Mouse (Mus musculus): ENCODE measurements around the gene Pmp22. TPM values are rescaled to one million over a fixed set of nuclear protein-coding genes. Genes with fewer than 3 reads are reported as not detected.
A peak's percentile ranks its signal among the peaks of the same experiment; 100 is the strongest.

The Pmp22 gene
- total RNA-seq, 2 experiments from 2014 or later = 26.4 to 34.5 TPM

DNA sequence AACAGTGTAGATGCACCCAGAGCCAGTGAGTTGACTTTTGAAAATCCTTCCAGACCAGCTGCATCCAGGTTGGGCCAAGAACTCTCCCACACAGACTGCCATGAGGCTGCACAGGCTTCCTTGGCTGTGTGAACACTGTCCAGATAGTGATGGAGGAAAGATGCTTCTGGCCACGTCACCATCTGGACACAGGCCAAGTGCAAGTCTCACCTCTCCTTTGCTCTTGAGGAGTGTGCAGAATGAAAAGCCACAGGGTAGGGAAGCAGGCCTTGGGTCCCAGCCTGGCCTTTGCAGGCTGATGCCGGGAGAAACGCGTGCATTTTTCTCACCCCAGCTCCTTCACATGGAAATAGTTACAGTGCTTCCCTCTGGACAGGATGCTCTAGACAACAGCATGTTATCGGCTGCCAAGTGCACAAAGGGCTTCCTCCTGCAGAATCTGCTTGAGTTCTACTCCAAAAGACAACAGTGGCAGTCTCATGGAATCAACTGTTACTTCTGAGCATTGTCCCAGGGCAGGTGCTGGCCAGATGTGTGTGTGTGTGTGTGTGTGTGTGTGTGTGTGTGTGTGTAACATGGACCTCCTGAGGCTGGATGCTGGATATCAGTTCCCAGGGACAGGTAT lies 2.8 kb upstream of the Pmp22 start:
- intact Hi-C loops (cut with DNase I) = no loop called here
- DNase-seq (ENCODE audit: low spot score in 2 of 2) = no peak

DNA sequence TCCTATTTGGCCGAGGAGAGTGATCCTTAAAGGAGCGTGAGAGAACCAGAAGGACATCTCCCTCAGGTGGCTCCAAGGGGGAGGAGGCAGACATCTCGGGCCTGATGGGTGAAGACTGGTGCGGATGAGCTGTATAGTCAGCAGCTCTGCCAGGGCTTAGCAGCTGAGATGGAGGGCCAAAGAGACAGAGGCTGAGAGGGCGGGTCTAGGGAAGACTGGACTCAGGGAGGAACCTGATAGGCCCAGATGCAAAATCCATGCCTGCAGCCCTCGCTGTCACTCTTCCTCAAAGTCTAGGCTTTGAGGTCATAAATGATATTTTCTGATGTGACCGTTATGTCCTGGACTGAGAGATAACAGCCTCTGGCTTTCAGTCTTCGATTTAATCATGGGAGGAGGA lies 1.8 kb upstream of the Pmp22 start:
- intact Hi-C loops (cut with DNase I) = no loop called here
- no peak for DNase-seq (ENCODE audit: low spot score in 2 of 2)

DNA sequence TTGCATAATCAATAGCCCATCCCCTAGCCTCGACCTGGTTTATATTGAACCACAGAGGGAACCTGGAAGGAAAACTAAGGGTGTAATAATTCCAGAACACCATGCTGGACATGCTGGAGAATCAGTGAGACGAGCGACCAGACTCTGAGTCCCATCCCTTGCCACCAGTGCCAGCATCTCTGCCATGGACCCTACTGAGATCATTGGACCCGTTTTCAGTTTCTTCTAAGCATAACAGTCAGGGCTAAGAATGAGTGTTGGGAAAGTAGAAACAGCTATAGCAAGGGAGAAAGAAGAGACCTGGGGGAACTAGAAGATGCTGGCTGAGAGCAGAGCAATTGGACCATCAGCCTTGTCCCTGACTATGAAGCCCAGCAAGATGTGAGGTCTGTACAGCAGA lies 1.3 kb upstream of the Pmp22 start:
- intact Hi-C loops (cut with DNase I) = no loop called here
- no peak for DNase-seq (ENCODE audit: low spot score in 2 of 2)

DNA sequence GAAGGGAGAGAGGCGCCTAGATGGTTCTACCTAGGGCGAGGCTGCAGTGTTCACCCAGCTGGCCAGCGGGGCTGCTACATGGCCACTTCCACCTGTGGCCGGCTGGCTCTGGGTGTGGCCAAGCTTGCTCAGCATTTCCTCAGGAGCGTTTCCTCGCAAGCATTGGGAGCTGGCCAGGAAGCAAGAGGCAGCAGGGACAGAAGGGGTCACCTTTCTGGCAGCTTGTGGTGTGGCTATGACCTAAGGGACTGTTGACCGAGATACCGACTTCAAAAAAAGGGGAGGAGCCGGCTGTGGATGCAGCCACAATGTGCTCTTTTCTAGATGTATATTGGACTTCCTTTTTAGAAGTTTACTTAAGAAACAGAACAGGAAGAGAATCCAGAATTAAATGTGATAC lies 593 bp downstream of the Pmp22 start:
- intact Hi-C loops (cut with DNase I) = no loop called here
- DNase-seq (ENCODE audit: low spot score in 2 of 2) = no peak

DNA sequence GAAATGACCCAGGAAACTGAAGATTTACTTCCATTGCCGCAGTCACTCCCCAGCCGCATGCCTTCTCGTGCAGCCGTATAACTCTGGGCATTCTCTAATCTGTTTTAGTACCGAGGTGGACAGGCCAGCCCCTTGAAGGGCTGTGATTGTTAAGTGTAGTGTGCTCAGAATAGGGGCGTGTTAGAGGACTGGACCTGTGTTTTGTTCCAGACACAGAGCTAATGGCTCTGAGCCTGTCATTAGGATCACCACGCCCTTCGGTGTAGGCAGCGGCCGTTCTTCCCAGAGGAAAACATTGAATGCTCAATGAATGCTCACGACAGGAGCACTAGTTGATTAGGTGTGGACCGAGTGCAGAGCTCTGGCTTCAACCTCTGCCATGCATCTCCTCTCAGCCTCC lies 1.1 kb downstream of the Pmp22 start:
- DNase-seq (ENCODE audit: low spot score in 2 of 2) = no peak
- intact Hi-C loops (cut with DNase I) = loop anchor here (5.0 to 10.0 kb wide), 3 partner anchors 113 to 385 kb away; no protein-coding TSS in a partner anchor

DNA sequence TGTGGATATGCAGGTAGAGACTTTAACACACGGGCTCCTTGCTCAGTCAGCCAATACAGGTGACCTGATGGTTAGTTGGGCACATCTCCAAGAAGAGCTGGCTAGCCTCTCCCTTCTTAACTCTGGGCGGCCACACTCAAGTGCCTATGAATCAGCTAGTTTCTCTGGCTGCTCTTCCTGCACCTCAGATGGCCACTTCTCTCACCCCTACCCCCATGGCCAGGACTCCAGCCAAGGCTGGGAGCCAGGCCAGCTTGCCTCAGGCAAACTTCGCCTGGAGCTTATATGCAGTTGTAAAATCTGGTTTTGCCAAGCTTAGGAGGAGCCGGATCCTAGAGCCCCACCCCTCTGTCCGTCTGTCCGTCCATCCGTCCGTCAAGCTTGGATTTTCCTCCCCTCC lies 1.7 kb downstream of the Pmp22 start:
- intact Hi-C loops (cut with DNase I) = loop anchor here (5.0 to 10.0 kb wide), 3 partner anchors 113 to 386 kb away; no protein-coding TSS in a partner anchor
- DNase-seq (ENCODE audit: low spot score in 2 of 2) = peak in 1 of 2 experiments; percentile 50

DNA sequence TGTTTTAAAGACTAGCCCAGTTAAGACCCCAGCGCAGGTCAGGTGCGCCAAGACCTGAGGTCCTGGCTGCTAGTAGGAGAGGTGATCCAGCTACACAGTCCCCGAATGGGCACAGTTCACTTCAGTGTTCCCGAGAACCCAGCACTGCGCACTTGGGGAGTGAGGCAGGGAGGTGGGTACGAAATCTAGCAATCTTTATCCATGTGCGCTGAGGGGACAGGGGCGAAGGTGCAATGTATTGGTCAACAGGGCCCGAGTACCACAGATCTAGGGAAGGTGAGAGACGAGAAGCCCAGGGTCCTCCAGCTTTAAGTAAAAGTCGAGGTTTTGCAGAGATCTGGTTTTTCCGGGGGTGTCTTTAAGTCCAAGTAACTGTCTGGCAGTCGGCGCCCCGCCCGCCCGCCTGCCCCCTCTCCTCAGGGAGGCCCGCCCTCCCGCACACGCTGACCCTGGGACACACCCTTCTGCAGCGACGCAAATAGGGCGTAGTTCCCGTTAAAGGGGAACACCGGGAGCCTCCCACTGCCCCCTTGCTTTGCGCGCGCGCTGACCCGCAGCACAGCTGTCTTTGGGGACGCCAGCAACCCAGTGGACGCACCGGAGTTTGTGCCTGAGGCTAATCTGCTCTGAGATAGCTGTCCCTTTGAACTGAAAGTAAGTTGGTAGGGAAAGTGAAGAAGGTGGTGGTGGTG lies 2.4 kb downstream of the Pmp22 start:
- no peak for DNase-seq (ENCODE audit: low spot score in 2 of 2)
- intact Hi-C loops (cut with DNase I) = loop anchor here (5.0 to 10.0 kb wide), 3 partner anchors 114 to 386 kb away; no protein-coding TSS in a partner anchor

DNA sequence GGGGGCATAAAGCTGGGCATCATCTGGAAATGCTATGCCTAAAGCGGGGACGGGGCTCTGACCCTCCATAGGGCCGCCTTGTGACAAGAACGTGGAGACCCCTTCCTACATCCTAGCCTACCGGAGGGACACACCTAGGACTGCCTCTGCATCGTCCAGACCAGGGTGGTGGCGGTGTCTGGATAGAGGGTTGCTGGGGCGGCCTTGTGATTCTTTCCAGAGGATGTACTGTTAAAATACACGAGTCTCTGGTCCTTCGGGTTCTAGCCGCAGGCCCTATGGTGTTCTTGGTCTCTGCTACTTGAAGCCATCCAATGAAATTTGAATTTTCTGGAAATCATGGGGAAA lies 2.9 kb downstream of the Pmp22 start:
- intact Hi-C loops (cut with DNase I) = loop anchor here (5.0 to 10.0 kb wide), 3 partner anchors 114 to 387 kb away; no protein-coding TSS in a partner anchor
- no peak for DNase-seq (ENCODE audit: low spot score in 2 of 2)

DNA sequence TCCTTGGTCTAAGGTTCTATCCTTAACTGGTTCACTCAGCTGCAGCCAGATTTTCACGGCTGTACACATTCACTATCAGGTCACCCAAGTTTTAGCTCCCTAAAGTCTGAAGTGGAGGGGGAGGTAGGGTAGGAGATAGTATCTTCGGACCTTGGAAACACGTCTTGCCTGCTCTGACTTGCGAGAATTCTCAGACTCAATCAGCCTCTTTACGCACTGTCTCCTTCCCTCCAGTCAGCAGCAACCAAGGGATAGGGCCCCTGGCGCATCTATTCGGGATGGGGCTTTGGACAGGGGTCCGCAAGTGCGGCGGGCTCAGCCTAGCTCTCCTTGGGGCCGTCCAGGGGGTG lies 3.3 kb downstream of the Pmp22 start:
- DNase-seq (ENCODE audit: low spot score in 2 of 2) = no peak
- intact Hi-C loops (cut with DNase I) = loop anchor here (5.0 to 10.0 kb wide), 3 partner anchors 115 to 387 kb away; no protein-coding TSS in a partner anchor

DNA sequence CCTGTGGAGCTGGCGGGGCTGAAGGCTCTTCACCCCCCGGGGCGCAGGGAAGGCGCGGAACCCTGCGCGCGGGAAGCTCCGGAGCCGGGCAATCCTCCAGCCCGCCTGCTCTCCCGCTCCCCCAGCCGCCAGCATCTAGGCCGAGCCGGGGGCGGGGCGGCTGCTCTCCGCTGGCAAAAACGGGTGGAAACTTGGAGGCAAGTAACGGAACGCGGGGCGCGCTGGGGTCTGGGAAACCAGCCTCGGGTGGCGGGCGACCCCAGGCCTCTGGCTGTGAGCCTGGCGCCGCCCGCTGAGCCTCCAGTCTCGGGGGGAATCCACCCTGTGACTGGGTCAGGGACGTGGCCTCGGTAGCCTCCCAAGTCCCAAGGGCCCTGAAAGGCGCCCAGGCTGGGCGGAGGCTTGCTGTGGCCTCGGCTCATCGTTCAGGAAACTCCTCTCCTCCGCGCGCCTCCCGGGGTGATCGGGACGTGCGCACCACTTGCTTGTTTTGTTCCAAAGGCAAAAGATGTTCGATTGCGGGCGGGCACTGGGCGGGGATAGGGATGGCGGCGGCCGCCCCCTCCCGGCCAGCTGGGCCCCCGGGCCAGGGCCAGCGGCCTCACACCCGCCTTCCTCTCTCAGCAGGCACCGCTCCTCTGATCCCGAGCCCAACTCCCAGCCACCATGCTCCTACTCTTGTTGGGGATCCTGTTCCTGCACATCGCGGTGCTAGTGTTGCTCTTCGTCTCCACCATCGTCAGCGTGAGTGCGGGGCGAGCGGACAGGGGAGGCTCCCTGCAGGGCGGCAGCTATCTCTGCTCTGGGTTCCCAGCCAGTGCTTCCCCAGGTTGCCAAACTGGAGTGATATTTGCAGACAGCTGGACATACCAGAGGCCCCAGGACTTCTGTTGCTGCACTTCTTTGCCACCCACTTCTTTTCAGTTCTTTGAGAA lies 4.0 kb downstream of the Pmp22 start:
- intact Hi-C loops (cut with DNase I) = loop anchor here (5.0 to 10.0 kb wide), 3 partner anchors 115 to 388 kb away; no protein-coding TSS in a partner anchor
- peak; percentile 67 to 75 for DNase-seq (ENCODE audit: low spot score in 2 of 2)

DNA sequence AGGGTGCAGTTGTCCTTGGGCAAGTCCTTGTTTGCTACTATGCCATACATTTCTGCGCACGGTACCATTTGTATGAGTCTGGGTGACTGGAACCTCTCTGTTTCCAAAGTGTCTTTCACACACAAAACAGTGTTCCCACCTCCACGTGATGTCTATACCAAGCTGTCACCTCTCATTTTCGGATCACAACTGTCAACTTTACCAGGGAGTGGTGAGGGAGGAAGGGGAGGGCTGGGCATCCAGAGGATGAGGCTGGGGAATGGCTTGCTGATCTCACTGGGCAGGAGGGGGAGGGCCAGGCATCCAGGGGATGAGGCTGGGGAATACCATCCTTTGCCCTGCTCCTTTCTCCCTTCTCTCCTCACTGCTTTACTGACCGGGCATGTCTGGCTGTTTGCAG lies 5.2 kb downstream of the Pmp22 start:
- intact Hi-C loops (cut with DNase I) = loop anchor here (5.0 to 10.0 kb wide), 3 partner anchors 117 to 389 kb away; no protein-coding TSS in a partner anchor
- no peak for DNase-seq (ENCODE audit: low spot score in 2 of 2)

DNA sequence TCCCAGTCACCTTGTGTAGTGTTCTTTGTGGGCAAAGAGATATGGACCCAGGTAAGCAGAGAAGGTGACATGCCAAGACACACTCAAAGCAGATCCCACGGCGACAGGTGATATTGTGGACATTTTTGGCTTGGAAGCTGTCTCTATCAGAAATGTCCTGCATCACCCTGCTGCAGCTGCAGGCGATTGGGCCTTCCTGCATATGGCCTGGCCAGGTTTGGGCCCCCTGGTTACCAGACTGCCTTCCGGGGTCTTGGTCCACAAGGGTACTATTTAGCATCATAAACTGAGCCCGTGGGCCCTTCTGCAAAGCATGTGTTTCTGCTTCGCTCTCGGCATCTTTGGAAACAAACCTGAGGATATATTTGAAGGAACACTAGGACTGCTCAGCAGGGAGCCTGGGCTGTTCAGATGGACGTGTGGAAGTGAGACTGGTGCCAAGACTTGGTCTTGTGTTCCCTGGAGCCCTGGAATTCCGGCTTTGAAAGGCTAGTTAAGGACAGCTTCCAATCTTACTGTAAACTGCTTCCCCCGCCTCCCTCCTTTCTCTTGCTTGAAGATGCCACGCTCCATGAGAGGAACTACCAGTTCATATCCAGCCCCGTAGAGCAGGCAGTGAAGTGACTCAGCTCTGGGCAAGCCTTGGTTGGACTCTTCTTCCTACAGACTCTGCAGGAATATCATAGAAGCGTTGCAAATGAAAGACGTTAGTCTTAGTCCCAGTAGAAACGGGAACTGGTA lies 6.1 kb downstream of the Pmp22 start:
- intact Hi-C loops (cut with DNase I) = loop anchor here (1.0 to 10.0 kb wide), 4 partner anchors 118 to 390 kb away; no protein-coding TSS in a partner anchor
- peak in 1 of 2 experiments; percentile 61 for DNase-seq (ENCODE audit: low spot score in 2 of 2)

DNA sequence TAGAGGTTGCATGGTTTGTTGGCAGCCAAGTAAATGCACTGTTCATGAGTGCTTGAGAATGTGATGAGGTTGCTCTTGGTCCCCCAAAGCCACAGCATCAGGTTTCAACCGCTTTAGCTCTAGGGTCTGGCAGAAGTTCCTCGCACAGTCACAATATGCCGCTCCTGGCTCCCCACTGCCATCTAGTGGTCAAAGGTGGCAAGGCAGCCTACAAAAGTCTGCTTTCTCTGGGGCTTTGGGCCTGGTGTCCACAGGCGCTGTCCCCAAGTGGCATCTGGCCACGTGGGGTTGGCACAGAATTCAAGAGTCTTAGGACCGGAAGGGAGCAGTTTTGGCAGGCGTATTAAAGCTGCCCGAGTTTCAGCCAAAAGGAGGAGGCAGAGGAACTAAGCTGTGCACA lies 6.8 kb downstream of the Pmp22 start:
- intact Hi-C loops (cut with DNase I) = loop anchor here (1.0 to 10.0 kb wide), 2 partner anchors 214 to 391 kb away; no protein-coding TSS in a partner anchor
- DNase-seq (ENCODE audit: low spot score in 2 of 2) = peak; percentile 90 to 96

DNA sequence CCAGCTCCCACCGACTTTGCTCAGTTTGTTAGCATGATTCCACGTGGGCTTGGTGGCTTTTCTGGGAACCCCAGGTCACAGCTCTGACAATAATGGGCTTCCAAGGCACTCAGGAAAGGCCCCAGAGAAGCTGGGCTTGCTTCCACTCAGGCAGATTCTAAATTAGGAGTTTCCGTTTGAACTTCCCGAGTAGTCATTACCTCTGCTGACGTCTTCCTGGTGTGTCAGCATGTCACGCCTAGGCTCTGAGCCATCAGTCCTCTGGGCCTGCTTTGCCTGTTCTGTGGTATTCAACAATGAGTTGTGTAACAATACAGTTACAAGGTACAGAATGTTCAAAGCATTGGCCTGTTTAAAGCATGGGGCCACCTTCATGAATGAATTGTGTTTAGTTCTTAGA lies 7.4 kb downstream of the Pmp22 start:
- intact Hi-C loops (cut with DNase I) = loop anchor here (10.0 kb wide), 1 partner anchor 391 kb away; no protein-coding TSS in a partner anchor
- peak in 1 of 2 experiments; percentile 36 for DNase-seq (ENCODE audit: low spot score in 2 of 2)

DNA sequence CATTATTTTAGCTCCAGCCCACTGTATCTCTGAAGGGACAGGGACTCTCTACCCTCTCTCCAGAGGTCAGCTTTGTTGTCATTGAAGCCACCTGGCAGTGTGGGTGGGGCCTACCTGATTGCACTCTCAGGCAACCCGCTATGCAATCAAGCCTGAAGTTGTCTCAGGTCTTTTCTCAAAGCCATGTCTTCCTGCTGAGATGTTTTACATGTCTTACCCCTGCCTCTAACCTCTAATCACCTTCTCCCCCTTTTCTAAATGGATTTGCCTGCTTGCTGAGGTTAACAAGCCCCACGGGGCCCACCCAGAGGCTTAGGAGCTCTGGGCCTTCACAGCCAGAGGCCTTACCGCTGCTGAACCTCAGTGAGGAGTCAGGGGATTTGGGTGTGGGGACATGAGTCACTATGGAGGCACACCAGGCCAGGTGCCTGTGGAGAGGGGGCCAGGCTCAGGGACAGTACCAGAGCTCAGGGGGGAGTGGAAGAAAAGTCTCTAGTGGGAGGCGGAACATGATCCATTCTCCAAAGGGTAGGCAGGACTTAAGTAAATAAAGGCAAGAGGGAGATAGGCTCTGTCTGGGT lies 8.1 kb downstream of the Pmp22 start:
- intact Hi-C loops (cut with DNase I) = loop anchor here (10.0 kb wide), 1 partner anchor 392 kb away; no protein-coding TSS in a partner anchor

DNA sequence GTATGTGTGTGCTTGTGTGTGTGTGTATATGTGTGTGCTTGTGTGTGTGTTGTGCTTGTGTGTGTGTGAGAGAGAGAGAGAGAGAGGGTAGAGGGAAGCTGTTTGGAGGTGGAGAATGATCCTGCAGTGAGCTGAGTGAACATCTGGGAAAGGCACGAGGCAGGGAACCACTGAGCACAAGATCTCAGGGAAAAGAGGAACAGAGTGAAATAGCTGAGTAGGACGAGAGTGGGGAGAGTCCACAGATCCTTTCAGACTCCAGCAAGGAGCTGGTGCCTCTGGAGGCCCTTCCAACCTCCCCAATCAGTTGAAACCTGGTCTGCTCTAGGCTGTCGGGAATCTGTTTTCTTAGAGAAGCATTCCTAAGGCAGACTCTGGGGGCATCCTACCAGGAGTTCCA lies 10.0 kb downstream of the Pmp22 start:
- no peak for DNase-seq (ENCODE audit: low spot score in 2 of 2)
- intact Hi-C loops (cut with DNase I) = loop anchor here (10.0 kb wide), 1 partner anchor 394 kb away; no protein-coding TSS in a partner anchor

More for the DNA sequence above, 8.1 kb downstream of the Pmp22 start:
- no peak for DNase-seq (ENCODE audit: low spot score in 2 of 2)

DNA sequence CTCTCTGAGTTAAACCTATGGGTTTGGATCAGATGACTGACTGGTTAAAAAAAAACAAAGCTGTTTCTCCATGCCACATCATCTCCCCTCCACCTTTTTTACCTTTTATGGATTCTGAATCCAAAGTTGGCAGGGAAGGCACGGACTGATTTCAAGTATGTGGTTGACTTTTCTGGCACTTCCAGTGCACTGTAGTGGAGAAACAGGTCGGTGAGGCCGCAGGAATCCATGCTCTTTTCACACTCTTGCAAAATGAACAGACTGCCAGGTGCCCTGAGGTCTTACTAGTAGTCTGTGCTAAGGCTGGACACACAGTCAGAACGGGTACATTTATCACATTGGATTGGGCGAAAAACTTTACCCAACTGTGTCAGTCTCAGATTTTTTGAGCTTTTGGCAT lies 13.5 kb downstream of the Pmp22 start:
- no peak for DNase-seq (ENCODE audit: low spot score in 2 of 2)
- intact Hi-C loops (cut with DNase I) = no loop called here

DNA sequence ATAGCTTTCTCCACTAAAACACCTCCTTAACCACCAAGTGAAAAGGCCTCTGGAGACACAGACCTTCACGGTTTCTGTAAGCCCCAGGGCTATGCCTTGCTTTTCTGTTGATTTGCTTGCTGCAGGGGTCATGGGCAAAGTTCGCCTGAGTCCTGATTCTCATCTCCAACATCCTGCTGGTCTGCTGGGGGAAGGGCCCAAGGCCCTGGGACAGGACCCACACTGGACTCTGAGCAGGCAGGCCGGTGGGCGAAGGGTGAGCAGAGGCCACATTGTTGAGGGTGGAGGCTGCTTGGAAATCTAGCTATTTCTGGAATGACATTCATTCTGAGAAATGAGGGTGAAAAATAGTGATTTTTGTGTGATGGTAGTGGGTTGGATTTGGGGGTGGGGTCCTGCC lies 14.0 kb downstream of the Pmp22 start:
- intact Hi-C loops (cut with DNase I) = no loop called here
- no peak for DNase-seq (ENCODE audit: low spot score in 2 of 2)

DNA sequence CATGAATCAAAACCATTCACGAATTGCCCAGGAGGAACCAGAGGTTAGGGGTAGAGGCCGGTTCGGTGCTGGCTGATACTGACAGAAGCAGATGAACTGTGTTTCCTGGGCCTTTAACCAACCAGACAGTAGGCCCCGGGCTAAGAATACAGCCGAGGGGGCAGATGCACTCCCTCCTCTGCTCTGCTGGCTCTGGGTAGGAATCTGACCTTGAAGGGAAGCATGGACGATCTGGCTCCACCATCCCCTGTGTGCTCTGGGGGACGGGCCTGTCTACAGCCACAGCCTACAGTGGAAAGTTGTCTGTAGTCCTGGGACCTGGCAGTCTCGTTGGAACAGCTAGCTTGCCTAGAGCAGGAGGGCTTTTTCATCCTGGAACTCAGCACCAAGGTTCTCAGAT lies 14.7 kb downstream of the Pmp22 start:
- no peak for DNase-seq (ENCODE audit: low spot score in 2 of 2)
- intact Hi-C loops (cut with DNase I) = no loop called here

Data from left cerebral cortex, postnatal 25 days (tissue).